Mouse (Mus musculus) bone marrow, adult 2 months (tissue): Measurements from ENCODE around the gene Ccdc12. TPM values are rescaled to one million over a fixed set of nuclear protein-coding genes. Genes with fewer than 3 reads are reported as not detected.

Experiments used
- H3K27ac ChIP-seq: fragments of 200-500 bp; 2 replicates; pipeline ENCODE4 v1.5.1; 2012; ENCODE audit warnings: low read depth, mild to moderate bottlenecking, control low read depth, inconsistent platforms, low read length; ENCODE audit not compliant: control insufficient read depth, poor library complexity, insufficient read depth
- H3K4me1 ChIP-seq: fragments of 200-500 bp; 2 replicates; pipeline ENCODE4 v1.6.1; 2011; ENCODE audit warnings: low read length; ENCODE audit not compliant: control insufficient read depth, insufficient read depth
- H3K4me3 ChIP-seq: fragments of 200-500 bp; replicated peaks from 2 replicates; pipeline ENCODE3; 2011; ENCODE audit warnings: mild to moderate bottlenecking, low read depth, low read length, control low read depth; ENCODE audit not compliant: control insufficient read depth
- CTCF ChIP-seq: fragments of 200-500 bp; IDR thresholded peaks from 2 replicates; pipeline ENCODE4 v1.5.1; 2011; ENCODE audit warnings: low read length, control low read depth; ENCODE audit not compliant: control insufficient read depth, insufficient read depth
- POLR2A ChIP-seq: fragments of 200-500 bp; IDR thresholded peaks from 2 replicates; pipeline ENCODE4 v1.6.1; 2011; ENCODE audit warnings: low read depth, mild to moderate bottlenecking, control low read depth, low read length, borderline replicate concordance; ENCODE audit not compliant: control insufficient read depth
- WGBS: fragments of 180-500 bp; shearing (Covaris S2); methylation state at CpG from one replicate; pipeline ENCODE4 v1.1.7; 2018; 5-methylcytosine and 5-hydroxymethylcytosine counted together
- polyA plus RNA-seq: library from polyadenylated mRNA; stranded (reverse); fragments of >200 nt; gene quantifications from 2 replicates; pipeline ENCODE4 v1.2.4, GENCODE M21; 2011; ENCODE audit warnings: low replicate concordance; ENCODE audit not compliant: missing spikeins, insufficient read depth, insufficient read length

The Ccdc12 gene
- polyA plus RNA-seq, 1 experiment: 168 TPM

DNA sequence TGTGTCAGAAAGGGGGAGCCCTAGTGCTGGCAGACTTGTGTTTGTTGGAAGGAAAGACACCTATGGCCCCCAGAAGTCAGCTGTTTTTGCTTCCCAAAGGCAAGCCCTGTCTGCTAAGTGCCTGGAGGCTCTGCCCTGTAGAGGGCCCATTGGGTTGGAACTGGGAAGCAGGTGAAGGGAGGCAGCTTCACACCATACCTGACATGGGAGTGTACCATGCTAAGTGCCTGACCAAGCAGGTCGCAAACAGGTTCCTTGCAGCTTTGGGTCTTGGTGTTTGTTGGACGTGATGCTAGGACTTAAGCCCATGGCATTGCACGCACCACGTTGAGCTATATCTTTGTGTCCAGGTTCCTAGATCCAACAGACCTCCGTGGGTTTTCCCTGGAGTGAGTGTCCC, 40.1 kb downstream of the Ccdc12 start:
- no peaks in the 10 kb centered on the region; the same call in 1 of the 2 replicates for H3K4me1 ChIP-seq

GRCm38 (mm10) chr9:110697465-110697864, 41.2 kb downstream of the Ccdc12 start:
- TF ChIP-seq POLR2A: no peak
- Histone ChIP-seq H3K27ac (no peak overlapping the region), H3K4me1 (no peaks in the 10 kb centered on the region; the same call in 1 of the 2 replicates), H3K4me3 (no peak overlapping the region)
- 77% methylated on average over 3 of the region's 3 CpGs for WGBS

More for the DNA sequence above, 40.1 kb downstream of the Ccdc12 start:
- TF ChIP-seq POLR2A: no peak
- TF ChIP-seq CTCF: no peak
- Histone ChIP-seq H3K4me3 (no peak overlapping the region), H3K27ac (no peak overlapping the region)
- 97% methylated on average over 5 of the region's 5 CpGs for WGBS

GRCm38 (mm10) chr9:110699574-110699973, 43.3 kb downstream of the Ccdc12 start:
- no peak overlapping the region for H3K27ac ChIP-seq
- WGBS: 67% methylated on average over 3 of the region's 3 CpGs
- TF ChIP-seq POLR2A (no peak), CTCF (no peak)
- H3K4me3 ChIP-seq: no peak overlapping the region
- H3K4me1 ChIP-seq: no peaks in the 10 kb centered on the region; the same call in 1 of the 2 replicates

DNA sequence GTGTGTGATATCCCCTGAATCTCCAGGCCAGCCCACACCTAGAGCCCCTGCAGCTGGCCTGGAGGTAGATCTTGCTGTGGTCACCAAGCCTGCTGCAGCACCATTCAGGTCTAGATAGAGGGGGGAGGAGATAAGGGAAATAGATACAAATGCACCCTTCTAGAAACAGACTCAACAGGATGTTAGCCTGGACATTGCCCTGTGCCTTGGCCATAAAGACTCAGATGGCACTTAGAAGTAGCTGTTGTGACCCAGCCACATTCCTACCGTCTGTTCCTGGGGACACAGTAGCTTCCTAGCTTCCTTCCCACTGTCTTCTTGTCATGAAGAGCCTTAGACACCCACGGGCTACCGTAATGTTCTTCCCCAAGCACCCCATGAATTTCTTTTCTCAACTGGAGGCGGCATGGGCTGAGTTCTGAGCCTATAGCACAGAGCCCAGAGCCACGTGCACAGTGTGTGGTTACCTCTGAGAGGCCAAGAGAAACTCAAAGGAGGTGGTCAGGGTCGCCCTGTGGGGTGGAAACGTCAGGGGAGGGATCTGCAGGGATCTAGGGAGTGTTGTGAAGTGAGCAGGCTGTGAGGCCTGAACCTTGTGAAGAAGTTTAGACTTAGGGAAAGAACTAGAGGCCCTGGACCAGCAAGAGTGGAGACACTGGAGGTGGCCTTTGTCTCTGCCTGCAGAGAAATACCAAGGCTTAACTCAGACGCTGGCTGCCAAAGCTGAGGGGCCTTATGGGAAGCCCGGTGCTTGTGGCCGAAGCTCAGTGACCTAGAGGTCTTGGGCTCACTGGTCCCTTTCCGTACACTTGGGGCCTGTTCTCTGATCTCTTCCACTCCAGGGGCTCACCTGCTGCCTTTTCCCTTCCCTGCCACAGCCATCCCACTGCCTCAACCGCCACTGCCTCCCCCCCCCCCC, 45.1 kb downstream of the Ccdc12 start:
- H3K4me3 ChIP-seq: no peak overlapping the region
- H3K4me1 ChIP-seq: no peaks in the 10 kb centered on the region; the same call in 1 of the 2 replicates
- TF ChIP-seq POLR2A (no peak), CTCF (no peak)
- no peak overlapping the region for H3K27ac ChIP-seq
- 81% methylated on average over 12 of the region's 12 CpGs for WGBS

DNA sequence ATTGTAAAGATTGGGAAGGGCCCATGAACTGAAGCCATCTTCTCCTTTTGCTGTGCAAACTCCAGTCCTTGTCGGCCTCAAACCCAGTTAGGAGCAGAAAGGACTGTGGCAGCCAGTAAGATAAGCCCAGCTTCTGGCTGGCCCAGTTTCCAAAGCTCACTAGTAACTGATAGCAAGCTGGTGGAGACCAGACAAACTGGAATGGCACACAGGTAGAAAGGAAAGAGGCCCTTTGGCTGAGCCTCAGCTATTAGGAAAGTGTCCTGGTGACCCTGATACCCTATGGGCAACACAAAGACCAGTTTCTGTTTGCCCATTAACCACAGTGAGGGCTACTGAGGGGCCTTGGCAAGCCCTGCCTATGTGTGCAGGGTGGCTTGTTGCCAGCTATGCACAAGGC, 46.5 kb downstream of the Ccdc12 start:
- TF ChIP-seq CTCF (no peak), POLR2A (no peak)

DNA sequence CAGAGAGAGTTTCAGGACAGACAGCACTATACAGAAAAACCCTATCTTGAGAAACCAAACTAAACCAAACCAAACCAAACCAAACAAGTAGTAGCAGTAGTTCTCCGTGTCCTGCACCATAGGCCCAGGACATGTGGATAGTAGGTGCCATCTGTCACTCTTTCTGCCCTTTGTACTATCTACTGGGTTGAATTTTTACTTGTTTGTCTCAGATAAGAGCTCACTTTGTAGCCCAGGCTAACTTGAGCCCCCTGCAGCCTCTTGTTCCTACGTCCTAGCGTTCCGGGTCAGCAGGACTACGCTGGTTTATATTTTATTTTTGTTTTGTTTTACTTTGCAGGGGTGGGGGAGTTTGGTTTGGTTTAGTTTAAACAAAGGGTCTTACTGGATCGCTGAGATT, 47.6 kb downstream of the Ccdc12 start:
- Histone ChIP-seq H3K4me3 (no peak overlapping the region), H3K4me1 (peaks cover 3% of the 10 kb centered on the region), H3K27ac (no peak overlapping the region)
- TF ChIP-seq POLR2A (no peak), CTCF (no peak)
- WGBS: 91% methylated on average over 6 of the region's 6 CpGs

More for the DNA sequence above, 46.5 kb downstream of the Ccdc12 start:
- 74% methylated on average over 1 of the region's 1 CpGs for WGBS
- Histone ChIP-seq H3K4me3 (no peak overlapping the region), H3K27ac (no peak overlapping the region), H3K4me1 (peaks cover 3% of the 10 kb centered on the region)

- Histone ChIP-seq H3K27ac (peak overlapping the region; percentile 26; the same call in 1 of the 2 replicates), H3K4me1 (peaks cover 3% of the 10 kb centered on the region), H3K4me3 (no peak overlapping the region)
- 6% methylated on average over 5 of the region's 5 CpGs for WGBS
- TF ChIP-seq POLR2A: no peak
- no peak for TF ChIP-seq CTCF
Observed at GRCm38 (mm10) chr9:110706784-110707183, 50.5 kb downstream of the Ccdc12 start.

DNA sequence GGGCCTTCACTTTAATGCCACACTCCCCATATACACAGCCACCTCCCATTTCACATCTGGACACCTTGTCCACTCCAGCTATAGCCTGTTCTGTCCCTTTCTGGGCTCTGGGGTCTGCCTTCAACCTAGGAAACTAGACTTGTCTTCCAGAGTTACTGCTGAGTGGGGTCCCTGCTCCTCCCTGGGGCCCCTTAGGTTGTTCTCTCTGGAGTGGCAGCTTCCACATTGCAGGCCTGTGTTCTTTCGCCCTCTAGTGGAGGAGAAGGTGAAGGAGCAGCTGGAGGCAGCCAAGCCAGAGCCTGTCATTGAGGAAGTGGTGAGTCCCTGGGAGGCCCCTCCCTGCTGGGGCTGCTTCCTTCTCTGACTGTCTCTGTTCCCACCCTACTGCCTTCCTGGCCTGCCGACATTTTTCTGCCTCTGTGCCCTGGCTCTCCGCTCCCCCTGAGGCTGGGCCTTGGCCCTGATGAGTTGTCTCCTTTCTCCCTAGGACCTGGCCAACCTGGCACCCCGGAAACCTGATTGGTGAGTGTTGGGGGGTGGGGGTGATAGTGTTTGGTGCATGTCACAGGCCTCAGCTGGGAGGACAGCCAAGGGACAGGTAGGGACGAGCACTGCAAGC, 53.4 kb downstream of the Ccdc12 start:
- peak; percentile 49; the same call in 1 of the 2 replicates for TF ChIP-seq POLR2A
- TF ChIP-seq CTCF: peak; percentile 88
- peak overlapping the region; percentile 66 for H3K27ac ChIP-seq
- WGBS: 6% methylated on average over 5 of the region's 5 CpGs
- peaks cover 3% of the 10 kb centered on the region for H3K4me1 ChIP-seq
- H3K4me3 ChIP-seq: peak overlapping the region; percentile 69
